Mouse (Mus musculus): Measurements from ENCODE around the gene Mafg.
"Not testable (repeated sequence)": the region's sequence is repeated elsewhere in the genome, so short reads cannot be mapped to it uniquely, and the experiment has no call there.

The Mafg gene

GRCm38 (mm10) chr11:120633520-120634343 is at the start of gene Mafg:
TSS of gene Mafg (minus strand) at chr11:120633600.
- DNase-seq (ENCODE audit: low spot score), result peak; percentile 89

- no peak for DNase-seq (ENCODE audit: low spot score)
Observed at GRCm38 (mm10) chr11:120682683-120683082, 49.3 kb upstream of the Mafg start.

- DNase-seq (ENCODE audit: low spot score), result no peak
Observed at GRCm38 (mm10) chr11:120679909-120680308, 46.5 kb upstream of the Mafg start.

DNA sequence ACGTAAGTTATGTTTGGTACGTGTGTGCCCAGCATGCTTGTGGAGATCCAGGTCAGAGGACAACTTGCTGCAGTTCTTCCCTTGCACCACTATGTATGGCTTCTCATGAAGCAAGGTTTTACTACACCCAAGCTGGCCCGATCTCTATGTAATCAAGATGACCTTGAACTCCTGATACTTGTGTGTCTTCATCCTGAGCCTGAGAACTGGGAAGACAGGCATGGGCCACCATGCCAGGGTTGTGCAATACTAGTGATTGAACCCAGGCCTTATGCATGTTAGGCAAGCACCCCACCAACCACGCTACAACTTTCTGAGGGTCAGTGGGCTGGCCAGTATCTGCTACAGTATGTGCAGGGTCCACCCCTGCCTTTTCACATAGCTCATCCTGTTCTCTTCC is 43.6 kb upstream of the Mafg start:
- no peak for DNase-seq (ENCODE audit: low spot score)

- DNase-seq (ENCODE audit: low spot score), result not testable (repeated sequence)
Observed at GRCm38 (mm10) chr11:120675875-120676274, 42.5 kb upstream of the Mafg start.

- DNase-seq (ENCODE audit: low spot score), result no peak
Observed at GRCm38 (mm10) chr11:120673594-120674122, 40.3 kb upstream of the Mafg start.

DNA sequence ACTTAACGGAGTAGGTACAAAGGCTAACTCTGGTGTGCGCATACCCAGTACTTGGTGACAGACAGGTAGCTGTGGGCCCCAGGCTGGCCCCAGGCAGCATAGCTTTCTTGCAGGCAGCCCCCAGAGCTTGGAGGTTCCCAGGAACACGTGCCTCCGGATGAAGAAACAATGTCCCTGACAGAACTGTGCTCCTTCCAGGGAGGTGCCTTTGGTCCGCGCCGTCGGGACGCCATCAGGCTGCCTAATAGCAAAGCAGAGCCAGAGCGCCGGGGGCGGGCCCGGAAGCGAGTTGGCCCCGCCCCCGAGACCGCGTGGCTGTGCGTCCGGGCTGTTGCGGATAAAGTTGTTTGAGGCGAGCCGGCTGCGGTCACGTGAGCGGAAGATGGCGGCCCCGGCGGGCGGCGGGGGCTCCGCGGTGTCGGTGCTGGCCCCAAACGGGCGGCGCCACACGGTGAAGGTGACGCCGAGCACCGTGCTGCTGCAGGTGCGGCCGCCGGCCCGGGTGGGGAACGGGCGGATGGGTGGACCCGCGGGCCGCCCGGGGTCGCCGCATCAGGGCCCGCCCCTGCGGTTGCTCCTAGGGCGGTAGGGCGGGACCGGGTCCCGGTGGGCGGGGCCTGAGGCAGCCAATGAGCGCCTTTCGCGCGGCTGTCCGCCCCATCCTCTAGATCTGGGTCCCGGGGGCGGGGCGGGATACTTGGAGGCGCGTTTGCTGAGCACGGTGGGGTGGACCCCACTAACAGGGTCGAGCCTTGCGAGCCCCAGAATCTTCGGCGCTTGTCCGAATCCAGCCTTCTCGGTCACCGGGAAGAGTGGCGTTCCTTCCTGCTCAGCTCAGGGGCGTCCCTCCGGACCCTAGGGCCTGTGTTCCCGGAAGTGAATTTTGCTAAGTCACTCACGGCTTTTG is 39.5 kb upstream of the Mafg start, which contains the start of gene Aspscr1:
Gene Aspscr1, plus strand, starts transcription at position 287 of the 907 bp plus-strand sequence.
- DNase-seq (ENCODE audit: low spot score), result peak; percentile 90

GRCm38 (mm10) chr11:120666617-120667016 is 33.2 kb upstream of the Mafg start:
- no peak for DNase-seq (ENCODE audit: low spot score)

GRCm38 (mm10) chr11:120665406-120665805 is 32.0 kb upstream of the Mafg start:
- DNase-seq (ENCODE audit: low spot score), result no peak

DNA sequence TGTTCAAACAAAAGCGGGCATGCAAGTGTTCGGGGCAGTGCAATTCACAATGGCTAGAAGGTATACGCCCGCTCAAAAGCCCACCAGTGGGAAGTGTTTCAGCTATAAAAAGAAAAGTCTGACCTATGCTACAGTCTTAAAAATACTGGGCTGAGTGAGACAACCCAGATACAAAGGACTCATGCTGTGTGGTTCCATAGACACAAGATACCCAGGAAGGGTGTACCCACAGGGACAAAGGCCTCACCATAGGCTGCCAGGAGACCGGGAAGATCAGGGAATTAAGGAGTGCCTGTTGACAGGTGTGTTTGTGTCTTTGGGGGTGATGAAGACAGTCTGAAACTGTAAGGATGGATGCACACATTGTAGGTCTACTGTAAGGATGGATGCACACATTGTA is 30.3 kb upstream of the Mafg start:
- DNase-seq (ENCODE audit: low spot score), result no peak

DNA sequence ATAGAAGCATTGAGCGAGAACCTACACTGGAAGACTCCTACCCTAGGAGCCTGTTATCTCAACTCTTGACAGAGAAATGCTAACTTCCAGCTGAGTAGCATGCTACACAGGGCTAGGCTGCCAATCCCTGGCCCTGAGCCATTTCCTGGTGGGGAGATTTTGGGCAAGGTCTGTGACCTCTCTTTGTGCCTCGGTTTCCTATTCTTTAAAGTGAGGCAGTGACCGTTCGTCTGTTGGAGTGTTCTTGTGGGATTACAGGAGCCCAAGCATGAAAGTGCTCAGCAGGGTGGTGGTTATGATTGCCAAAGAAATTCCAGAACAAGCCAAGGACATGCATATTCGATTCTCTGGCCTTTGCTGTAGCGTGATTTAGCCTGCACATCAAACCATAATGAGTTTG is 29.4 kb upstream of the Mafg start:
- DNase-seq (ENCODE audit: low spot score), result no peak

DNA sequence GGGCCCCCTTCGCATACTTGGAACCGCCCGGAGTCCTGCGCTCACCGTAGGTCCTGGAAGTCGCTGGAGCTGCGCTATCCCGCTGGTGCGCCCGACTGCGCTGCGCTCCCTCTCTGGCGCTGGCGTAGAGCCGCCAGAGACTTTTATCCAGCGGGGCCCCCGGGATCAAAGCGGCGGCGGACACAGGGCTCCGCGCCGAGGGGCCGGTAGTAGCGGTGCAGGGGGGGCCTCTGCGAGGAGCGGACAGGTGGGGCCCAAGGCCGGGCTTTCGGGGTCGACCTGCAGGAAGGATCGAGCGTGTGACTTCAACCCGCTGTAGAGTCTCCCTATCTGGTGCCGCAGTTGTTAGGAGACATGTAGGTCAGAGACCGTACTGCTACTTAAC is 27.7 kb upstream of the Mafg start, which contains the start of gene Notum:
Gene Notum, minus strand, starts transcription at position 100 of the 385 bp plus-strand sequence.
- no peak for DNase-seq (ENCODE audit: low spot score)

DNA sequence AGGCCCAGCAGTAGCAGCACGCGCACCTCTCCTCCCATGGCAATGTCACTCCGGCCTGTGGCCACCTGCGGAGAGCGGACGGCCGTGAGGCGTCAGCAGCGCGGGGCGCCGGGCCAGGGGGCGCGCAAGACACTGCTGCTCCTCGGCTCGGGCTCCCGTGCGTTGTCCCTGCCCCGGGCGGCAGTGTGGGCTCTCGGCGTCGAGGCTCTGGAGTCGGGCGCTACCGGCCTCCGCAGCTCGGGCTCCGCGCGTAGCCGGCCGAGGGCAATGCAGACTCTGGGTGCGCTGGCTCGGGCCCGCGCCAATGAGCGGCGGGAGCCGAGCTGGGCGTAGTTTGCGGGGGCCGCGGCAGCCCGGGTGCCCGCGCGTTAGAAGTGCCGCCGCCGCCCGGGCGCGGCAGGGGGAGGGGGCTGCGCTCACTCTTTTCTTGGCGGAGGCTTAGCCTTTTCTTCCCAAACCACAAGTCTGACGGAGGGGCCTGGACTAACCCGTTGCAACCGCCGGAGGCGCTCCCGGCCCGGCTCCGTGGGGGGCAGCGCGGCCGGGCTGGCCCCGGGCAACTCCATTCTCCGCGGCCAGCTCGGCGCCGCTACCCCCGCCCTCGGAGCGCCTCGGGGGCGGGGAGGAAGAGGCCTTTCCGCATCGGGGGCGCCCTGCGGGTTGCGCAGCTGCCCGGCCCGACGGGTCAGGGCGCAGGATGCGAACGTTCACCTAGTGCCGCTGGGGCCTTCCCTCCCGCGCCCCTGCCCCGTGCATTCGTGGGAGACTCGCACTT is 27.1 kb upstream of the Mafg start:
- DNase-seq (ENCODE audit: low spot score), result peak; percentile 34

DNA sequence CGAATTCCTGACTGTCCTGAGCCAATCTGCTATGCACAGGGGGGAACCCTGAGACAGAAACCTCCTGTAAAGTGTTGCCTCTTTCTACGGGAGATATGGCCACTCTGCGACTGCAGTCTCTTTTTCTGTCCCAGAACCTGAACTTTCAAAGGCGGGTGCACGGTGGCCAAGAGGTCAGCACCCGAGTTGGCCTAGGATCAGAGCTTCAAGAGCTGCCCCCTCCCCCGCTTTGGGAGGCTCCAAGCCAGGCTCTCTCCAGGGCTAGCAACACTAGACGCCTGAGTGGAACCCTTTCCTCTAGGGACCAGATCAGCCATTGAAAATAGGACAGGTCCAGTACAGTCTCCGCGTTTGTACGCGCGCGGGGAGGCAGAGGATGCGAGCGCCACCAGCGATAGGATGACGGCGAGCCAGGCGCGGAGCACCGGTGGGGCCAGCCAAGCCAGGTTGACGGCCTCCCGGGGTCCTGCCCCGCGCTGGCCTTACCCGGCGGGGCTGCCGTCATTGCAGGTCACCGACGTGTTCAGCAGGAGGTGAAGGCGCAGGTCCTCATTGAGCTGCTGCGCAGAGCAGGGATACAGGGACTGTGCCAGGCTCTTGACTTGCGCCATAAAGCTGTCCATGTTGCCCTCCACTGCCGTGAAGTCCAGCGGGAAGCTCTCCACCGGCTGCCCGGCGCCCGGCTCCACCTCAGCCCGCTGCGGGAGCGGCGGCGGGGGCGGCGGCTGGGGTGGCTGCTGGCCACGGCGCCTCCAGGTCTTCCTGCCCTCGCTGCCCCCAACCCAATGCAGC is 26.3 kb upstream of the Mafg start:
- DNase-seq (ENCODE audit: low spot score), result no peak

GRCm38 (mm10) chr11:120658876-120659410 is 25.5 kb upstream of the Mafg start:
- DNase-seq (ENCODE audit: low spot score), result peak; percentile 80

- no peak for DNase-seq (ENCODE audit: low spot score)
Observed at GRCm38 (mm10) chr11:120657301-120657700, 23.9 kb upstream of the Mafg start.

- no peak for DNase-seq (ENCODE audit: low spot score)
Observed at GRCm38 (mm10) chr11:120654741-120655140, 21.3 kb upstream of the Mafg start.

DNA sequence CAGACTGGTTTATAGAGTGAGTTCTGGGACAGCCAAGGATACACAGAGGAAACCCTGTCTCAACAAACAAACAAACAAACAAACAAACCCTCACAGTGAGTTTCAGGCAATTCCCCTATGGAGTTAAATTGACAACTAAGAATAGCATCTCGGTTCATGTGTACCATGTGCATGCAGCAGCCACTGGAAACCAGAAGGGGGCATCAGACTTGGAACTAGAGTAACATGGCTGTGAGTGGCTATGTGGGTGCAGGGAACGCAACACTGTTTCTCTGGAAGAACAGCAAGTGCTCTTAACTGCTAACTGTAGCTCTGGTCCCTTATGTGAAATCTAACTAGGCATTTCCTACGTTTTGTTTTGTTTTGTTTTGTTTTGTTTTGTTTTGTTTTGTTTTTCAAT is 18.5 kb upstream of the Mafg start:
- DNase-seq (ENCODE audit: low spot score), result no peak

DNA sequence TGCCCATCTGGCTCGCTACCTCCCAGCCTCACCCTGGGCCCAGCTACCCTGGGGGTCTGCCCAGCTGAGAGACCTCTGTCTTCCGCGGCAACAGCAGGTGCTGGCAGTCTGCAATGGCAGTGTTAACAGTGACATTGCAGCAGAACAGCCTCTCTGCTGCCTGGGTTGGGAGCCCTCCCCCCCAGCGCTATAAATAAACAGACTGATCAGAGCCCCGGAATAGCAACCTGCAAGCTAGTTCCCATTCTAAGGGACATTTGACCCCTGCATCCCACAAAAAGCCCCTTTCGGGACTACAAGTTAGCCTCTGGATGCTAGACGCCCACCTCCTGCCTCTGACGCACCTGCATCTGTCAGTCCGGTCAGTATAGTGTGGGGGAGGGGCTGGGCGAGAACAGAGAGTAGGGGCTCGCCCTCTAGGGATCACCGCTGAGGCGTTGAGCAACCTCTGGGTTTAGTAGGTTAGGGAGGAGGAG is 14.6 kb upstream of the Mafg start, which contains the start of gene Myadml2:
Gene Myadml2, minus strand, starts transcription at position 158 of the 476 bp plus-strand sequence.
- no peak for DNase-seq (ENCODE audit: low spot score)

GRCm38 (mm10) chr11:120647047-120647830 is 13.8 kb upstream of the Mafg start:
- DNase-seq (ENCODE audit: low spot score), result no peak
